Mouse (Mus musculus) heart, embryonic 12.5 days (tissue): Measurements from ENCODE around the gene Tnk1. TPM values are rescaled to one million over a fixed set of nuclear protein-coding genes. Genes with fewer than 3 reads are reported as not detected.
A peak's percentile ranks its signal among the peaks of the same experiment; 100 is the strongest.

Source experiments
- ATAC-seq: fragments of 200-750 bp; cut with Nextera tagmentation; 2 replicates; pipeline ENCODE4 v1.8.0; 2017; ENCODE audit warnings: moderate TSS enrichment, moderate library complexity; ENCODE audit not compliant: insufficient number of reproducible peaks, low FRiP score
- H3K27ac ChIP-seq: fragments of 300-500 bp; sonication (generic); 2 replicates; pipeline ENCODE4 v1.5.1; 2016; ENCODE audit warnings: mild to moderate bottlenecking, moderate library complexity; ENCODE audit not compliant: poor library complexity, severe bottlenecking
- H3K27me3 ChIP-seq: fragments of 300-500 bp; sonication (generic); replicated peaks from 2 replicates; pipeline ENCODE4 v1.6.1; 2016; ENCODE audit warnings: mild to moderate bottlenecking, moderate library complexity
- H3K36me3 ChIP-seq: fragments of 300-500 bp; sonication (generic); 2 replicates; pipeline ENCODE4 v1.6.1; 2016; ENCODE audit warnings: mild to moderate bottlenecking, moderate library complexity
- H3K4me1 ChIP-seq: fragments of 300-500 bp; sonication (generic); replicated peaks from 2 replicates; pipeline ENCODE4 v1.6.1; 2016; ENCODE audit warnings: mild to moderate bottlenecking
- H3K4me2 ChIP-seq: fragments of 300-500 bp; sonication (generic); 2 replicates; pipeline ENCODE4 v1.6.1; 2016; ENCODE audit warnings: mild to moderate bottlenecking, moderate library complexity
- H3K4me3 ChIP-seq: fragments of 300-500 bp; sonication (generic); 2 replicates; pipeline ENCODE4 v1.5.1; 2016; ENCODE audit warnings: mild to moderate bottlenecking
- H3K9ac ChIP-seq: fragments of 300-500 bp; sonication (generic); 2 replicates; pipeline ENCODE4 v1.6.1; 2016; ENCODE audit warnings: mild to moderate bottlenecking, moderate library complexity
- H3K9me3 ChIP-seq: fragments of 300-500 bp; sonication (generic); replicated peaks from 2 replicates; pipeline ENCODE4 v1.6.1; 2016; ENCODE audit warnings: mild to moderate bottlenecking, moderate library complexity
- WGBS: fragments of 180-500 bp; shearing (Covaris S2); methylation state at CpG from one replicate; pipeline ENCODE4 v1.1.7; 2016; 5-methylcytosine and 5-hydroxymethylcytosine counted together
- polyA plus RNA-seq: library from polyadenylated mRNA; unstranded; fragments of >200 nt; fragmentation: Nextera tagmentation; extraction: Ambion mirVana; gene quantifications from 2 replicates; pipeline ENCODE4 v1.2.1, GENCODE M21; 2016

The Tnk1 gene
- polyA plus RNA-seq, 1 experiment from 2014 or later = 0.32 TPM

DNA sequence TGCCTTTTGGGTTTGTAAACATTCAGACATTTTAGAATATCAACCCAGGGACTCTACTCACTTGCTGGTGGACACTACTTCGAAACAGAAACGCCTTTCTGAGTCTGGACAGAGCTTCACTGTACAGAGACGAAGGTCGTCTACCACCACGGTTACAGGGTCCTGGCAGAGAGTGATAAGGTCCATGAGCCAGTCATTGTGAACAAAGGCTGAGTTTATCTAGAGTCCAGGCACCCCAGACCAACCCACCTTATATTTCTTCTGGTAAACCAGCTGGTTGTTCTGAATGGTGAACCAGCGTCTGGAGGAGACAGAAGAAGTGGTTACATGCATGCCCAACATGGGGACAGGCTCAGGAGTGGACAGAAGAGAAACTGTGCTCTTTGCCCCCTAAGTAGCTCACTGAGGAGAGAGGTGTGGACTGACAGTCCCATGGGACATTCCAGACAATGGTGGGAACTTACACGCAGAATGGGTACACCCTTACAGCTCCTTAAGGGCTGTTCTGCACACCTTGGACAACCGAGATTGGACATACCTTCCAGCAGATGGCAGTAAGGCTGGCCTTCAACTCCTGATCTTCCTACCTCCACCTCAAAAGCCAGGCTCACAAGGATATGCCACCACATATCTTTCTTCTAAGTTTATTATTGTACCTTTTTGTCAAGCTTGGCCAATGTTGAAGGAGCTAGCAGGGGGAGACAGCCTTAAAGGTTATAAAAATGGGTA, 28.5 kb upstream of the Tnk1 start:
- no peaks in the 10 kb centered on the region for H3K9me3 ChIP-seq
- H3K4me3 ChIP-seq = no peak overlapping the region
- H3K9ac ChIP-seq = no peak overlapping the region
- H3K36me3 ChIP-seq = no peaks in the 10 kb centered on the region
- peak; percentile 46; the same call in 1 of the 2 replicates for ATAC-seq
- WGBS = 38% methylated on average over 8 of the region's 8 CpGs
- H3K27ac ChIP-seq = no peak overlapping the region
- no peaks in the 10 kb centered on the region for H3K27me3 ChIP-seq
- H3K4me2 ChIP-seq = no peak overlapping the region
- H3K4me1 ChIP-seq = peaks cover 52% of the 10 kb centered on the region

DNA sequence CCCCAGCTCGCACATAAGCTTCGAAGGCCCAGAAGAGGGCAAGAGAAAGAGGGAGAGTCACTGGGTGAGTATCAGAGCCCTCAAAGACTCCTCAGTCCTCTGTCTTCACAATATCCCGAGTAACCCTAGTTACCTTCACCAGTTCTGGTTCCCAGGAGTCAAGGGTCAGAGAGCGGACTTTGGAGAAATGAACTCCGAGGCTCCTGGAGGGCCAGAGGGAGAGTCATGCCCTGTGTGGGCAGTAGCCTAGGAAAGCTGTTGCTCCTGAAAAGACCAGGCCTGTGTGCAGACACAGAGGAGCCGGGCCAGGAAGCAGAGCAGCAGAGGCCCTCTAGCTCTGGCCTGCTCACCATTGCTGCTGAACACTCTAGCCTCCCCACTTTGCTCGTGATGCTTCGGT, 26.1 kb upstream of the Tnk1 start:
- Histone ChIP-seq H3K27me3 (no peaks in the 10 kb centered on the region), H3K9ac (no peak overlapping the region), H3K36me3 (no peaks in the 10 kb centered on the region), H3K4me1 (peaks cover 44% of the 10 kb centered on the region), H3K4me2 (peak overlapping the region; percentile 14), H3K4me3 (no peak overlapping the region), H3K9me3 (no peaks in the 10 kb centered on the region), H3K27ac (peak overlapping the region; percentile 43; the same call in 1 of the 2 replicates)
- 77% methylated on average over 8 of the region's 8 CpGs for WGBS
- ATAC-seq = no peak

DNA sequence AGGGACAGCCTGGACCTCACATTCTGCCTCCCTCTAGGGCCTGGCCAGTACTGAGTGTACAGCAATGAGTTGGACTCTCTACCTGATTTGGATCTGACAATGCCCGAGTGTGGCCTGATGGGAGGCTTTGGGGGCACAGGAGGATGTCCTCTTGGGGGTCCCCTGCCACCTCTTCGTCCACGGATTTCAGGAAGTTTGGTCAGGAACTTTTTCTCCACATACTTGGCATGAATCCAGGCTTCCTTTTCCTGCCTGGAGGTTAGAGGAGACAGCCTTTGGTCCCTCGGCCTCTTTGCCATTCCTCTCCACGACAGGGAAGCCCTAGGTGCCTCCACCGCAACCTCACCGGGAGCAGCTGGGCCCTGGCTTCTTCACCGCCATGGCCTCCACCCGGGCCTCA, 25.7 kb upstream of the Tnk1 start:
- Histone ChIP-seq H3K4me1 (peaks cover 49% of the 10 kb centered on the region), H3K9me3 (no peaks in the 10 kb centered on the region), H3K4me3 (no peak overlapping the region), H3K27me3 (no peaks in the 10 kb centered on the region), H3K4me2 (peak overlapping the region; percentile 14), H3K9ac (peak overlapping the region; percentile 39; the same call in 1 of the 2 replicates), H3K27ac (peak overlapping the region; percentile 43; the same call in 1 of the 2 replicates), H3K36me3 (no peaks in the 10 kb centered on the region)
- no peak for ATAC-seq
- 57% methylated on average over 9 of the region's 9 CpGs for WGBS

DNA sequence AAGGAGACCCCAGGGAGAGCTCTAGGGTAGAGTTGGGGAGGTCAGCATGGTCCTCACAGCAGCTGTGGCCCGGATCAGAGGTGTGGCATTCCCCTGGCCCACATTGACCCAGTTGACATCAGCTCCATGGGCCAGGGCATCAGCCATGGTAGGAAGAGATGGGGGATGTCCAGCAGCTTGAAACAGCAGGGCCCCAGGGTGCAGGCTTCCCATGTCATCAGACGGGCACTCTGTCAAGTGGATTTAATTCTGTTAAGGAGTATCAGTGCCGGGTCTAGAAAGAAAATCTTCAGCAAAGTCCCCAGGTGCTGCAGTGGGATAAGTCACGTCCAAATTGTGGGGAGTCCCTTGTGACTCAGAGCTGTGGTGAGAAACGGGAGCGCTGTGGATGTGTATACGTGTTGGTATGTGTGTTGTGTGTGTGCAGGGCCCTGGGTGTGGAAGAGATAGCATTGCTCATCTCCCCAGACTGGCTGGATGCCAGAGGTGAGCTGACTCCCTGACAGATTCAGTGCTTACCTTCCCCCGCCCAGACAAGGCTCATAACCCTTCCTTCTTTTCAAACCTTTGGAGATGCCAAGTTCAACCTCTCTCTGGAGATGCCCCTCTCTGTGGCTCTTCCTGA, 25.1 kb upstream of the Tnk1 start:
- Histone ChIP-seq H3K9me3 (no peaks in the 10 kb centered on the region), H3K36me3 (no peaks in the 10 kb centered on the region), H3K9ac (peak overlapping the region; percentile 39; the same call in 1 of the 2 replicates), H3K4me1 (peaks cover 55% of the 10 kb centered on the region), H3K4me3 (no peak overlapping the region), H3K27me3 (no peaks in the 10 kb centered on the region), H3K4me2 (no peak overlapping the region), H3K27ac (no peak overlapping the region)
- no peak for ATAC-seq
- WGBS = 76% methylated on average over 8 of the region's 8 CpGs

DNA sequence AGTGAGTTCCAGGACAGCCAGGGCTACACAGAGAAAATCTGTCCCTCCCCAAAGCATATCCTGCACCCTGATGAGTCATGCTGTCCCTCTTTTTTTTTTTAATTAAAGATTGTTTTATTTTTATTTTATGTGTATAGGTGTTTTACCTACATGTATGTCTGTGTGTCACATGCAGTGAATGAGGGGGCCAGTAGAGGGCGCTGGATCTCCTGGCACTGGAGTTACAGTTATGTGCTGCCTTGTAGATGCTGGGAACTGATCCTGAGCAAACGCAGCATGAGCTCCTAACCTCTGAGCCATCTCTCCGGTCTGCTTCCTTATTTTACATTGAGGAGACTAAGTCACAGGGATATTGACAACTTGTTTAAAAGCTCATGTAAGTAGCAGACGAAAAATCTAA, 24.5 kb upstream of the Tnk1 start:
- Histone ChIP-seq H3K4me1 (peaks cover 59% of the 10 kb centered on the region), H3K4me2 (no peak overlapping the region), H3K4me3 (no peak overlapping the region), H3K27ac (no peak overlapping the region), H3K36me3 (no peaks in the 10 kb centered on the region), H3K27me3 (no peaks in the 10 kb centered on the region), H3K9ac (no peak overlapping the region), H3K9me3 (no peaks in the 10 kb centered on the region)
- no peak for ATAC-seq
- WGBS = 60% methylated on average over 4 of the region's 4 CpGs

DNA sequence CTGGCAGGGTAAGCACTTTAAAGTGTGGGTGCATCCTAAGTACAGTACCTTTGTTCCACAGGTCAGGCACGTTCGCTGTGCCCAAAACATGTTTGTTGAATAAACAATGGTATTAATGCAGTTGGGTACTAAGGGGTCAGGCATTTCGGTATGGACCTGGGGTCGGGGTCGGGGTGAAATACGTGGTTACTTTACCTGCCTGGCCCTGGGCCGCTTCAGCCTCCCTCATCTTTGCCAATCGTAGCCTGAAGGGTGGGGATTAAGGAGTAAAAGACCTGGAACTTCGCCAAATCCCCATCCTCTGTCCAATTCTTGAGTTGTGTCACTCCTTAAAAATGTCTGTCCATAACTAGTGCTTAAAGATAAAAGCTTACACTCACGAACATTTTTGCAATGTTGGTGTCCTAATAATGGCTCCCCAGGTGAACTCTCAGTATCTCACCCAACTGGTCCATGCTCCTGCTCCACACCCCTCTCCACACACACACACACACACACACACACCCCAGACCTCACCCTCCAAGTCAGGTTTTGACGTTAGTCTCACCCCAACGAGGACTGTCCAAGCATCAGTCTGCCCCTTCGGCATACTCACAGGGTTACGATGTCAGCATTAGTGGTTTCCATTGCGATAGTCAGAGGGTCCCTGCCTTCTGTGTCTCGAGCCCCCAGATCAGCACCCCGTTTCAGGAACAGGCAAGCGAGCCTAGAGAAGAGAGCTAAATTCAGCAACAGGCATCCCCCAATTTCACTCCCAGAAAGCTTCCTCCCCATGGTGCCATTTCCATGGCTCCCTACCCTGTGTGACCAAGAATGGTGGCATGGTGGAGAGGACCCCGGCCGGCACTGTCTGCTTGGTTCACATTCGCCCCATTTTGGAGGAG, 23.5 kb upstream of the Tnk1 start:
- Histone ChIP-seq H3K4me2 (peak overlapping the region; percentile 85), H3K4me1 (peaks cover 61% of the 10 kb centered on the region), H3K9ac (peak overlapping the region; percentile 75), H3K36me3 (no peaks in the 10 kb centered on the region), H3K4me3 (peak overlapping the region; percentile 58), H3K27ac (peak overlapping the region; percentile 91), H3K27me3 (no peaks in the 10 kb centered on the region), H3K9me3 (no peaks in the 10 kb centered on the region)
- no peak for ATAC-seq
- WGBS = 61% methylated on average over 21 of the region's 21 CpGs

DNA sequence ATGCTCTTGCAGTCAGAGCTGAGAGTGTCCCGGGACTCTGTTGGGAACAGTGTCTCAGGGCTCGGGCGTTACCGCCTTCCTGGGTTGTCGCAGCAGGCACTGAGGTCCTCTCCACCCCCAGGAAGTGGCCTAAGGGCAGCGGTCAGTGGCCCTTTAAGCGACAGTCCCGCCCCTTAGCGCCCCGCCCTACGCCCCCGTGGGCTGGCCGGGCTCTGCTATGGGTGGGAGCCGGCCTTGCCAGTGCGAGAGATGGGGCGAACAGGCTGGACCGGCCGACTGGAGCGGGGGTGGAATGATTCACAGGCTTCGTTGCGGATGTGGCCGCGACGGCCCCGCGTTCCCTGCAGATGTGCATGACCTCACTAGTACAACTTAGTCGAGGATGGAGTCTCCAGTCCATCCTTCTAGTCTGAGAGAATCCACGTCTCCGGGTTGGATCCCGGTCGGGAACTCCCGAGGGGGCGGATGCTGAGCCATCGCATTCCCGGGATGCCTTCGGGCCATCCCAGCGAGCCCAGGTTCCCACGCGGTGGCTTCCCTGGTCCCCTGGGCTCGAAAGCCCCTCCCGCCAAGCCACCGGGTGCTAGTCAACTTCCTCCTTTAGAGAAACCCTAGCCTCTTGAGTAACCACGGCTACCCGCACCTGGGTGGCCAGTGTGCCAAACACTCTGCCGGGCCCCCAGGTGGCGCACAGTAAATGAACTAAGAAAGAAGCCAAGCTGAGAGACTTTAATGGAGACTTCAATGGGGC, 22.5 kb upstream of the Tnk1 start, which contains the start of gene Kctd11:
TSS of gene Kctd11 (minus strand) at position 554 of the 751 bp plus-strand sequence.
- peak; percentile 93 for ATAC-seq
- WGBS = under 1% methylated on average over 46 of the region's 46 CpGs
- H3K4me1 ChIP-seq = peaks cover 66% of the 10 kb centered on the region

DNA sequence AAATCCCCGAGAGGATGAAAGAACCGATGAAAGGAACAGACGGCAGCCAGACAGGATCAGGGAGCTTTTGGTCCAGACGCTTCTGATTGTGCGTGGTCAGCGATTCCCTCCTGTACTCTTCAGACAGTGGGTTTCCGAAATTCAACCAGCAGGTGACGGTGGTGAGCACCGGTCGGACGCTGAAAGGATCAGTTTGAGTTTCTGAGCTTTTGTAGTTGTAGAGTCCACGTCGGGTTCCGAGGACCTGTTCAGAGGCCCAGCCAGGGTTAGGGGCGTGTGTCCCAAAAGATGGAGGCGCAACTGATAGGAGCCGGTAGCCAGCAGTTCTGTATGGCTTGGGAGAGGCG, 21.9 kb upstream of the Tnk1 start:
- Histone ChIP-seq H3K9me3 (no peaks in the 10 kb centered on the region), H3K4me1 (peaks cover 65% of the 10 kb centered on the region), H3K27ac (peak overlapping the region; percentile 91), H3K4me2 (peak overlapping the region; percentile 85), H3K4me3 (peak overlapping the region; percentile 58), H3K36me3 (no peaks in the 10 kb centered on the region), H3K27me3 (no peaks in the 10 kb centered on the region), H3K9ac (peak overlapping the region; percentile 75)
- under 1% methylated on average over 18 of the region's 18 CpGs for WGBS
- ATAC-seq = peak; percentile 47

More for the DNA sequence above, 22.5 kb upstream of the Tnk1 start, which contains the start of gene Kctd11:
- peak within 1 kb of the TSS; percentile 75 for H3K9ac ChIP-seq
- peak within 1 kb of the TSS; percentile 85 for H3K4me2 ChIP-seq
- H3K27ac ChIP-seq = peak within 1 kb of the TSS; percentile 91
- no peaks in the 10 kb centered on the region for H3K27me3 ChIP-seq
- H3K36me3 ChIP-seq = no peaks in the 10 kb centered on the region
- H3K4me3 ChIP-seq = peak within 1 kb of the TSS; percentile 58
- H3K9me3 ChIP-seq = no peaks in the 10 kb centered on the region

DNA sequence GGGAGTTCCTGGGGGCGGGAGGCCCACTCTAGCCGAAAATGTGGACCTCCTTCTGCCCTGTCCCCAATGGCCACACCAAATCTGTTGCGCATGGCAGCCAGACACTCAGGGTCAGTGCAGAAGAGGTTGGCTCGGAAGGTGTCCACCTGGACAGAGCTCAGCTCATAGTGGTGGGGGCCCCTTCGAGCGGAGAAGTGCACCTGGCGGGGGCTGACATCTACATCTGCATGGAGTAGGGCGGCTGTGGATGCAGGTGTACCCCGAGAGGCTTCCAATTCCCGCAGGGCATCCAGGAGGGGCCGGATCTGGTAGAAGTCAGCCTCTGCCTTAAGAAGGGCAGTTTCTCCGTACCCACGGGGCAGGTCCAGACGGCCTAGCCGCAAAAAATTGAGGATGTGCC, 21.2 kb upstream of the Tnk1 start:
- peak overlapping the region; percentile 58 for H3K4me3 ChIP-seq
- ATAC-seq = no peak
- peak overlapping the region; percentile 75 for H3K9ac ChIP-seq
- peak overlapping the region; percentile 85 for H3K4me2 ChIP-seq
- H3K9me3 ChIP-seq = no peaks in the 10 kb centered on the region
- peaks cover 58% of the 10 kb centered on the region for H3K4me1 ChIP-seq
- H3K27ac ChIP-seq = no peak overlapping the region
- no peaks in the 10 kb centered on the region for H3K27me3 ChIP-seq
- WGBS = 53% methylated on average over 15 of the region's 15 CpGs
- no peaks in the 10 kb centered on the region for H3K36me3 ChIP-seq

DNA sequence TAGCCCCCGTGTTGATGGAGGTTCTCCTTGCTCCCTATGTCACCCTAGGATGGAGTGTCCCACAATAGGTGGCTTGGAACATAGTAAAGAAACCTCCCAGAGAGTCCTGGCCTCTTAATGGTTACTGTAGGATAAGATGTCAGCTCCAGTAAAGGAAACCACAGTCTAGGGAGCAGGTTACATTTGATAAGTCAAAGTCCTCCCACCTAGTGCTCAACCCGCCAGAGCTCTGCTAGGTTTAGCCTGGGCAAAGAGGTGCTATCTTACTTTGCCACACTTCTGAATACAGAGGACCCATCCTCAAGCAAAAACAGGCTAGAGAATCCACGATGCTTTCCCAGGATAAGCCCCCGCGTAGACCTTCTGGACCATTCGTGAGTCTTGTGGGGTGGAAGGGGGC, 20.4 kb upstream of the Tnk1 start:
- H3K9me3 ChIP-seq = no peaks in the 10 kb centered on the region
- H3K27me3 ChIP-seq = no peaks in the 10 kb centered on the region
- no peaks in the 10 kb centered on the region for H3K36me3 ChIP-seq
- 72% methylated on average over 6 of the region's 6 CpGs for WGBS
- no peak overlapping the region for H3K27ac ChIP-seq
- peak overlapping the region; percentile 58 for H3K4me3 ChIP-seq
- peak overlapping the region; percentile 85 for H3K4me2 ChIP-seq
- peak overlapping the region; percentile 75 for H3K9ac ChIP-seq
- peaks cover 50% of the 10 kb centered on the region for H3K4me1 ChIP-seq
- ATAC-seq = no peak
